Mouse (Mus musculus): ENCODE results near the gene Esp8.
"Not testable (repeated sequence)": the region's sequence is repeated elsewhere in the genome, so short reads cannot be mapped to it uniquely, and the experiment has no call there.

The Esp8 gene

DNA sequence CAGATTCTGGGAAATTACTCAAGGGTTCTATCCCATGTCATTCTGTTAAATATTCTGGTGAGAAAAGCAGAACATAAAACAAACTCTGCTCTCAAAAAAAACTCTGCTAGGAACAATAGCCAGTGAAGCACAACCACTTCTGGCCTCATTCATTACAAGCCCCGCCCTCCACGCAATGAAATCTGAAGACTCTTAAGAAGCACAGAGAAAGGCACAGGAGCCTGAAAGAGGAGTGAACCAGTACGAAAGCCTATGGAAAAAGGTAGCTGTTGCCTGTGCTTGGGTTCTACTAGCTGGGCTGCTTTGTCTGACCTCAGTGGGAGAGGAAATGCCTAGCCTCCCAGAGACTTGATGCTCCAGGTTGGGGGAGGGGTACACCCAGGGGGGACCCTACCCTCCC is at the start of gene Esp8:
Gene Esp8 (plus strand): TSS at position 205 of the 400 bp plus-strand sequence.
- DNase-seq, result no peak

- not testable (repeated sequence) for DNase-seq
These were observed 36.3 kb upstream of the Esp8 start for GRCm38 (mm10) chr17:40483566-40483965.

DNA sequence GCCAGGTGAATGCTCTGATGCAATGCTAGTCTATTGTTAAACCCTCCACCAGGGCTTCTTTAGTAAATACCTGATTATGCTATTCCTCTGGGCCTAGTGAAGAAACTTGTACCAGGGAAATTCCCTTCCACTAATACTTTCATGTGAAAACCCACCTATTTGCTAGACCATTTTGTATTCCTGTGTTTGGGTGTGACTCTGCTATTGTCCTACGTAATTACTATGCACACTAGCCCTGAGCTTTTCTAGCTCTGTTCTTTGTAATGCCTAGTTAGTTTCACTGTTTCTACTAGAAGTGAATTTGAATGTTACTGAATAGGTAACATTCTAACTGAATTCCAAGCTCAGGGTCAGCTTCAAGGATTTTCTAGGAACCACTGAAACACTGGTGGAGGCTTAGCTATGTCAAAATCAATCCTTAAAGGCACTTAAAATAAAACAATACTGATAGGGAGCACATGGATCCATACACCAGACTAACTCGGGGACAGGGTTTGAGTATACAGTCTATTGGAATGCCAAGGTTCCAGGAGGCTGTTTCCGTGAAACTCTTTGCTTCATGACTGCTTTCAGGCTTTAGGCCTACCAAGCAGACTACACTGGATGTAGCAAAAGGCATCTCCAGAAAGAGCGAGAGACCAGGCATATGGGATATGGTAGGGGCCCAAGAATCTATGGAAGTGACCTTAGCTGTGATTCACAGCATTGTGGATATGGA is 24.2 kb upstream of the Esp8 start:
- DNase-seq, result not testable (repeated sequence)

- DNase-seq, result no peak
These were observed 10.0 kb downstream of the Esp8 start for GRCm38 (mm10) chr17:40529813-40530212.

DNA sequence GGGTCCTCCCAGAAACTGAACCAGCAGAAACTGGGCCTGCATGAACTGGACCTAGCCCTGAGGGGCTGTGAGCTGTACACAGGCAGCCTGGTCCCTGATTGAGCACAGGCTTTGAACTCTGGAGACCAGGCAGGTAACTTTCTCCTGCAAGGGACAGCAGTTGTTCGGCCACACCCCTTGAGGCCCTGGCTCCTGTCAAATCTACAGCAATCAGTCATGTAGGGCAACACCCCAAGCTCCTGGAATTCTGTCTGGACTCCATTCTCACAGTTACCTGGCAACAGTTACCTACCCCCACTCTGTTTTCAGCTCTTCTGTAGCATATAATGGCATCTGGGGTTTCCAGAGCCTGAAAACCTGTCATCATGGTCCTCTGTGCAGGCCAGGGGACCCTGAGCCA is 11.3 kb downstream of the Esp8 start:
- no peak for DNase-seq

DNA sequence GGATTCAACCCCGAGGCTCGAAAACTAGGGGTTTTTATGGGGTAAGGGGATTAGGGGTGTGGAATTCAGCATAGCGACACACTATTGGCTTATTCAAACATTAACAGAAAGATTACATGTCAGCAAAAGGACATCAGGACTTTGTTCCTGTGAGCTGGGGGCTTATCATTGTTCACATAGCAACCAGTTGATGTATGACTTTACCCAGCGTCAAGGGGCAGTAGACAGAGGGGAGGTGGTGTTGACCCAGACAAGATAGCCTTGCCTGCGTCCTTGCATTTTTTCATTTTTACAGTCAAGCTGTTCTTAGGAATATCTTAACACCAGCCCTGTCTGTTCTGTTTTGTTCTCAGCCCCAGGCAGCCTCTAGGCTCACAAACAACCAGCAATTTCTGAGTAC is 27.2 kb downstream of the Esp8 start:
- not testable (repeated sequence) for DNase-seq

DNA sequence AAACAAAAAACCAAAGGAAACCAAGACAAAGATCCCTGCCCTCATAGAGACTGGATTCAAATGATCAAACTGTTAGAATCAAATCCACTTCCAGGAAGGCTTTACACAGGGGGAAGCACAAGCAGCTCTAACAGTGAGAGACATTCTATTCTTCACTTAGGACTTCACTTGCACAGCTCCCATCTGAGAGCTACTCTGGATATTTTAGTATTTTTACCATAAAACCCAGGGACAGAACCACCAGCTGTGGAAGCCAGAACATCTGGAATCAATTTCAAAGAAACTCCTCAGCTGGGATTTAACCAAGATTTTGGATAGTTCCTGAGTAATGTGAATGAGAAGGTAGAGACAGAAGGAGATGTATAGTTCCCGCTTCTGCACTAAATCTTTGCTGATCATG is 33.6 kb downstream of the Esp8 start:
- no peak for DNase-seq

- DNase-seq, result no peak
These were observed 41.4 kb downstream of the Esp8 start, which contains the start of gene Esp6 for GRCm38 (mm10) chr17:40561207-40561606. Gene Esp6 (plus strand): TSS chr17:40561507.
